In genomic region chr4:65296968-65297499, GRCm38 (mm10) we compare ENCODE assay signal across 12 mouse cellular contexts.
DNase-seq lines count a peak whose midpoint lies in the region; ATAC-seq and TF ChIP-seq lines count a peak whose summit lies in the region.
"Had no signal": no experiment of that assay in that cellular context is flagged by ENCODE, and none has a peak within 500 bp of the region (broad histone marks: within the 10 kb centered on the region; RNA-seq: fewer than 3 reads in every experiment).

No protein-coding gene starts in this region.

- peaks cover 28% of the 10 kb centered on the region for H3K27me3 ChIP-seq in heart, embryonic 10.5 days (ENCODE audit: insufficient read depth, poor library complexity, severe bottlenecking)
- peaks cover 13% of the 10 kb centered on the region; the same call in 1 of the 2 replicates for H3K27me3 ChIP-seq in heart, embryonic 12.5 days (replicated peaks)
- no peaks in the 10 kb centered on the region for H3K27me3 ChIP-seq in forebrain, postnatal 0 days (ENCODE audit: insufficient read depth, low read length)
- H3K27me3 ChIP-seq in midbrain, embryonic 11.5 days (ENCODE audit: control insufficient read depth, insufficient read depth, low read length), result peaks cover 48% of the 10 kb centered on the region

- no peak overlapping the region for H3K4me3 ChIP-seq in heart, embryonic 10.5 days
- H3K4me3 ChIP-seq in heart, embryonic 12.5 days, result no peak overlapping the region
- H3K4me3 ChIP-seq in forebrain, postnatal 0 days (ENCODE audit: low read depth, low read length), result no peak overlapping the region
- H3K4me3 ChIP-seq in midbrain, embryonic 11.5 days (ENCODE audit: low read depth, low read length), result no peak overlapping the region

- peaks cover 12% of the 10 kb centered on the region; the same call in 1 of the 2 replicates for H3K4me1 ChIP-seq in heart, embryonic 10.5 days
- peaks cover 5% of the 10 kb centered on the region; the same call in 1 of the 2 replicates for H3K4me1 ChIP-seq in heart, embryonic 12.5 days (replicated peaks)
- no peaks in the 10 kb centered on the region for H3K4me1 ChIP-seq in forebrain, postnatal 0 days (ENCODE audit: insufficient read depth)
- H3K4me1 ChIP-seq in midbrain, embryonic 11.5 days (ENCODE audit: control insufficient read depth, insufficient read depth, low read length), result peaks cover 41% of the 10 kb centered on the region

- no peak overlapping the region for H3K9ac ChIP-seq in heart, embryonic 12.5 days
- H3K9ac ChIP-seq in forebrain, postnatal 0 days, result no peak overlapping the region
- H3K9ac ChIP-seq in midbrain, embryonic 11.5 days (ENCODE audit: low read length), result 0 out of 2 replicates have a peak overlapping the region, but pooled peaks have one; percentile 16

- TF ChIP-seq CTCF in forebrain, postnatal 0 days (IDR thresholded peaks at IDR 0.05; ENCODE audit: low read depth), result no peak

- H3K36me3 ChIP-seq in heart, embryonic 10.5 days, result no peaks in the 10 kb centered on the region
- no peaks in the 10 kb centered on the region for H3K36me3 ChIP-seq in heart, embryonic 12.5 days
- no peaks in the 10 kb centered on the region for H3K36me3 ChIP-seq in forebrain, postnatal 0 days (ENCODE audit: insufficient read depth)
- no peaks in the 10 kb centered on the region for H3K36me3 ChIP-seq in midbrain, embryonic 11.5 days (ENCODE audit: control insufficient read depth, insufficient read depth, low read length)

- DNase-seq in heart, embryonic 10.5 days (ENCODE audit: low spot score), result no peak
- DNase-seq in forebrain, postnatal 0 days, result peak; percentile 4
- DNase-seq in midbrain, embryonic 11.5 days (ENCODE audit: low spot score, missing footprints), result peak; percentile 92
- DNase-seq in retina, postnatal 1 day, result peak; percentile 63
- no peak for DNase-seq in layer of hippocampus, postnatal 25 days (ENCODE audit: extremely low spot score in 1 of 2, low spot score in 1 of 2)
- no peak for DNase-seq in right cerebral cortex, postnatal 36 days (ENCODE audit: low spot score in 2 of 2)
- no peak for DNase-seq in adipocyte (ENCODE audit: low spot score)
- DNase-seq: heart, postnatal 10 days; kidney, adult 8-10 months; layer of hippocampus, adult 9-11 months had no signal

- no peak for ATAC-seq in heart, embryonic 12.5 days (ENCODE audit: insufficient number of reproducible peaks, low FRiP score)
- peak; percentile 90 for ATAC-seq in forebrain, postnatal 0 days
- ATAC-seq in midbrain, embryonic 11.5 days (ENCODE audit: low FRiP score), result peak; percentile 97

- no peak overlapping the region for H3K4me2 ChIP-seq in heart, embryonic 12.5 days
- H3K4me2 ChIP-seq in forebrain, postnatal 0 days (ENCODE audit: low read depth), result no peak overlapping the region
- peak overlapping the region; percentile 34 for H3K4me2 ChIP-seq in midbrain, embryonic 11.5 days

- WGBS in heart, embryonic 10.5 days, result 56% methylated on average over 13 of the region's 13 CpGs
- 63% methylated on average over 13 of the region's 13 CpGs for WGBS in heart, embryonic 12.5 days
- 8% methylated on average over 13 of the region's 13 CpGs for WGBS in forebrain, postnatal 0 days
- WGBS in midbrain, embryonic 11.5 days, result 6% methylated on average over 13 of the region's 13 CpGs

- 0 out of 2 replicates have a peak overlapping the region, but pooled peaks have one; percentile 13 for H3K27ac ChIP-seq in heart, embryonic 10.5 days
- H3K27ac ChIP-seq in heart, embryonic 12.5 days (ENCODE audit: poor library complexity, severe bottlenecking), result no peak overlapping the region
- no peak overlapping the region for H3K27ac ChIP-seq in forebrain, postnatal 0 days (ENCODE audit: low read depth, low read length)
- H3K27ac ChIP-seq in midbrain, embryonic 11.5 days (ENCODE audit: low read depth, low read length), result peak overlapping the region; percentile 59
- H3K27ac ChIP-seq: stomach, postnatal 0 days had no signal

- no peaks in the 10 kb centered on the region for H3K9me3 ChIP-seq in heart, embryonic 10.5 days
- H3K9me3 ChIP-seq in heart, embryonic 12.5 days (replicated peaks), result no peaks in the 10 kb centered on the region
- H3K9me3 ChIP-seq in forebrain, postnatal 0 days (ENCODE audit: low read length), result no peaks in the 10 kb centered on the region
- no peaks in the 10 kb centered on the region for H3K9me3 ChIP-seq in midbrain, embryonic 11.5 days (ENCODE audit: control insufficient read depth, low read length)

Comparison
In these comparisons a context has a peak if more than half of its experiments do, and no peak if none do; other contexts are left out.
1. H3K27ac ChIP-seq: peak in heart, embryonic 10.5 days (single experiment) and midbrain, embryonic 11.5 days (single experiment); none in heart, embryonic 12.5 days (single experiment) and forebrain, postnatal 0 days (single experiment).
2. DNase-seq: peak in forebrain, postnatal 0 days (single experiment), midbrain, embryonic 11.5 days (single experiment) and retina, postnatal 1 day (single experiment); none in heart, embryonic 10.5 days (single experiment), layer of hippocampus, postnatal 25 days (0 of 2), right cerebral cortex, postnatal 36 days (0 of 2) and adipocyte (single experiment).